Mouse (Mus musculus) midbrain, embryonic 11.5 days (tissue): Measurements from ENCODE around the gene Klhl34. TPM values are rescaled to one million over a fixed set of nuclear protein-coding genes. Genes with fewer than 3 reads are reported as not detected.

Source experiments
- ATAC-seq: fragments of 200-750 bp; cut with Nextera tagmentation; 2 replicates; pipeline ENCODE4 v1.8.0; 2017; ENCODE audit warnings: moderate TSS enrichment, moderate library complexity; ENCODE audit not compliant: low FRiP score
- DNase-seq: peaks from one replicate; pipeline ENCODE4 v3.0.0; 2015; ENCODE audit warnings: low spot score; ENCODE audit errors: missing footprints
- H3K27ac ChIP-seq: fragments of 300-500 bp; sonication (generic); 2 replicates; pipeline ENCODE4 v1.5.1; 2014; ENCODE audit warnings: low read depth, low read length
- H3K27me3 ChIP-seq: fragments of 300-500 bp; sonication (generic); 2 replicates; pipeline ENCODE4 v1.6.1; 2014; ENCODE audit warnings: mild to moderate bottlenecking, low read length, moderate library complexity, mixed read lengths; ENCODE audit not compliant: control insufficient read depth, insufficient read depth
- H3K36me3 ChIP-seq: fragments of 300-500 bp; sonication (generic); 2 replicates; pipeline ENCODE4 v1.6.1; 2014; ENCODE audit warnings: mild to moderate bottlenecking, low read length, moderate library complexity, mixed read lengths; ENCODE audit not compliant: control insufficient read depth, insufficient read depth
- H3K4me1 ChIP-seq: fragments of 300-500 bp; sonication (generic); 2 replicates; pipeline ENCODE4 v1.6.1; 2014; ENCODE audit warnings: low read length; ENCODE audit not compliant: control insufficient read depth, insufficient read depth
- H3K4me2 ChIP-seq: fragments of 300-500 bp; sonication (generic); 2 replicates; pipeline ENCODE4 v1.6.1; 2014; ENCODE audit warnings: mild to moderate bottlenecking, moderate library complexity
- H3K4me3 ChIP-seq: fragments of 300-500 bp; sonication (generic); 2 replicates; pipeline ENCODE4 v1.5.1; 2014; ENCODE audit warnings: low read depth, low read length
- H3K9ac ChIP-seq: fragments of 300-500 bp; sonication (generic); 2 replicates; pipeline ENCODE4 v1.6.1; 2014; ENCODE audit warnings: low read length
- H3K9me3 ChIP-seq: fragments of 300-500 bp; sonication (generic); 2 replicates; pipeline ENCODE4 v1.6.1; 2016; ENCODE audit warnings: low read length; ENCODE audit not compliant: control insufficient read depth
- WGBS: fragments of 180-500 bp; shearing (Covaris S2); extraction: QIAGEN DNeasy Blood & Tissue Kit; methylation state at CpG from one replicate; pipeline ENCODE4 v1.1.7; 2014; 5-methylcytosine and 5-hydroxymethylcytosine counted together
- polyA plus RNA-seq: library from polyadenylated mRNA; unstranded; fragments of >200 nt; fragmentation: Nextera tagmentation; extraction: Ambion mirVana; gene quantifications from 2 replicates; pipeline ENCODE4 v1.2.1, GENCODE M21; 2014

Gene Klhl34
- polyA plus RNA-seq: 0.72 and 1.0 TPM in 2 replicates

DNA sequence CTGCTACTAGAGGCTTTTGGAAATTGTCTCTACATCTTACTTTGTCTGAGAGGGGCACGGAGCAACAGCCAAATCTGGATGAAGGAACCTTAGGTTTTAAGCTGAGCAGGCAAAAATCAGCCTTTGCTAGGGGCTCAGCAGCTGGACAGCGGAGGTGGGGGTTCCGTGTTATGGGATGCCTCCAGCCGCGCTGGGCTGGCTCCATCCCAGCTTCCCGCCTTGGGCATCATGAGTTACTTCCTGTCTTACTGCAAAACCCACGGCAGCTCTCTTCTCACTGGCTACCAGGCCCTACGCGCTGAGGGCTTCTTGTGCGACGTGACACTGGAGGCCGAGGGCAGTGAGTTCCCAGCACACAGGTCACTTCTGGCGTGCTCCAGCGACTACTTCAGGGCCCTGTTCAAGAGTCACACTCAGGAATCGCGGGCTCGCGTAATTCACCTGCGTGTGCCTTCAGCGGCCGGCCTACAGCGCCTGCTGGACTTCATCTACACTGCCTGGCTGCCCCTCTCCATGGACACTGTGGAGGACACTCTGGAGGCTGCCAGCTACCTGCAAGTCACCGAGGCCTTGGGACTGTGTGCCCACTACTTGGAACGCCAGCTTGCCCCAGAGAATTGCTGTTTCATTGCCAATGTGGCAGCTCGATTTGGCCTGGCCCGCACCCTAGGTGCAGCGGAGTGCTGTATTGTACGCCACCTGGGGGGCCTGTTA, at the start of gene Klhl34:
Gene Klhl34, plus strand, starts transcription at position 229 of the 714 bp plus-strand sequence.
- H3K27ac ChIP-seq: no peak within 1 kb of the TSS
- 38% methylated on average over 28 of the region's 28 CpGs for WGBS
- no peaks in the 10 kb centered on the region for H3K9me3 ChIP-seq
- peak within 1 kb of the TSS; percentile 51 for H3K4me2 ChIP-seq
- peak within 1 kb of the TSS; percentile 16; the same call in 1 of the 2 replicates for H3K4me3 ChIP-seq
- no peaks in the 10 kb centered on the region; the same call in 1 of the 2 replicates for H3K27me3 ChIP-seq
- H3K36me3 ChIP-seq: no peaks in the 10 kb centered on the region
- peaks cover 5% of the 10 kb centered on the region; the same call in 1 of the 2 replicates for H3K4me1 ChIP-seq
- DNase-seq (peak; percentile 88), ATAC-seq (peak; percentile 28; the same call in 1 of the 2 replicates)
- H3K9ac ChIP-seq: peak within 1 kb of the TSS; percentile 47; the same call in 1 of the 2 replicates

DNA sequence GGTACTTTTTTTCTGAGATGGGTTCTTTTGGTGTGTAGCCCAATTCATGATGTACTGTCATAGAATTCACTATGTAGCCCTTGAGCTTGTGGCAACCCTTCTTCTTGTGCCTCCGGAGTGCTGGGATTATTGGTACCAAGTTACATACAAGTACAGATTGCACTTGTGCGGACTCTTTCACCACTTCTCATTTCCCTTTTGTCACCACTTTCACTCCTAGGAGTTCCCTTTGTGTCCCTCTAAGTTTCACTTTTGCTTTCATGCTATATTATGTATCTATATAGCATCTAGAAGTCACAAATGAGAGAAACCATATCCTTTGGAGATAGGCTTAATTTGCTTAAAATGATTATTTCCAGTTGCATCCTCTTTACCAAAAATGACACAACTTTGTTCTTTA, 16.6 kb upstream of the Klhl34 start:
- DNase-seq (no peak), ATAC-seq (no peak)
- H3K9me3 ChIP-seq: no peaks in the 10 kb centered on the region
- WGBS: 91% methylated on average over 2 of the region's 2 CpGs
- H3K36me3 ChIP-seq: no peaks in the 10 kb centered on the region
- H3K4me1 ChIP-seq: no peaks in the 10 kb centered on the region
- no peak overlapping the region for H3K27ac ChIP-seq
- no peaks in the 10 kb centered on the region for H3K27me3 ChIP-seq
- no peak overlapping the region for H3K9ac ChIP-seq
- no peak overlapping the region for H3K4me3 ChIP-seq
- H3K4me2 ChIP-seq: no peak overlapping the region

DNA sequence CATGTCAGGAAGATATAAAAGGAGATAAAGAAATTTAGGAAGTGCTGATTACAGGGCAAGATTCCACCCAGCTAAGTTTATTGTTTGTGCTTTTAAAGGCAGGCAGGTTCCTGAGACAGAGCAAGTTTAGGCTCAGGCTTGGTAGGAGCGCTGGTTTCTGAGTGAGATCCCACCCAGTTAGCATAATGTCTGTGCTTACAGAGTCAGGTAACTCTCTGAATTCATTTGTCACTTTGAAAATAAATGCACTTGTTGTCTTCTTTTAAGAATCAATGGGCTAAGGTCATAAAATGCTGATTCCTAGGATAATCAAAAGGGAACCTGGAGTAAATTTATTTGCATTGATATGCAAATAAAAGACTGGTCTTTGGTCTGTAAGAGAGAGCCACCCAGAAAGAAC, 8.5 kb upstream of the Klhl34 start:
- H3K9ac ChIP-seq: no peak overlapping the region
- no peaks in the 10 kb centered on the region for H3K9me3 ChIP-seq
- no peak for ATAC-seq
- H3K27ac ChIP-seq: no peak overlapping the region
- no peaks in the 10 kb centered on the region for H3K4me1 ChIP-seq
- H3K36me3 ChIP-seq: no peaks in the 10 kb centered on the region
- H3K4me3 ChIP-seq: no peak overlapping the region
- no peaks in the 10 kb centered on the region for H3K27me3 ChIP-seq
- WGBS: 79% methylated on average over 1 of the region's 1 CpGs
- no peak overlapping the region for H3K4me2 ChIP-seq
- no peak for DNase-seq

GRCm38 (mm10) chrX:157817571-157818206, 546 bp upstream of the Klhl34 start:
- H3K27me3 ChIP-seq: no peaks in the 10 kb centered on the region; the same call in 1 of the 2 replicates
- H3K36me3 ChIP-seq: no peaks in the 10 kb centered on the region
- peak overlapping the region; percentile 51 for H3K4me2 ChIP-seq
- DNase-seq (peak; percentile 93), ATAC-seq (peak; percentile 87)
- H3K4me1 ChIP-seq: peaks cover 5% of the 10 kb centered on the region; the same call in 1 of the 2 replicates
- no peaks in the 10 kb centered on the region for H3K9me3 ChIP-seq
- H3K9ac ChIP-seq: peak overlapping the region; percentile 47; the same call in 1 of the 2 replicates
- peak overlapping the region; percentile 16; the same call in 1 of the 2 replicates for H3K4me3 ChIP-seq
- no peak overlapping the region for H3K27ac ChIP-seq
- 22% methylated on average over 22 of the region's 31 CpGs for WGBS

- ATAC-seq: no peak
Measured at GRCm38 (mm10) chrX:157818921-157819260, 656 bp downstream of the Klhl34 start.

GRCm38 (mm10) chrX:157829983-157830382, 11.7 kb downstream of the Klhl34 start:
- ATAC-seq: no peak
- no peak overlapping the region for H3K9ac ChIP-seq

More at GRCm38 (mm10) chrX:157818921-157819260, 656 bp downstream of the Klhl34 start:
- H3K4me2 ChIP-seq: no peak overlapping the region
- no peak overlapping the region for H3K4me3 ChIP-seq
- 76% methylated on average over 13 of the region's 13 CpGs for WGBS
- no peaks in the 10 kb centered on the region for H3K36me3 ChIP-seq
- H3K9ac ChIP-seq: no peak overlapping the region
- H3K9me3 ChIP-seq: no peaks in the 10 kb centered on the region
- H3K27me3 ChIP-seq: no peaks in the 10 kb centered on the region; the same call in 1 of the 2 replicates
- H3K27ac ChIP-seq: no peak overlapping the region
- peaks cover 5% of the 10 kb centered on the region; the same call in 1 of the 2 replicates for H3K4me1 ChIP-seq
- no peak for DNase-seq

More at GRCm38 (mm10) chrX:157829983-157830382, 11.7 kb downstream of the Klhl34 start:
- no peaks in the 10 kb centered on the region for H3K27me3 ChIP-seq
- DNase-seq: no peak
- H3K4me3 ChIP-seq: no peak overlapping the region
- no peak overlapping the region for H3K4me2 ChIP-seq
- no peaks in the 10 kb centered on the region for H3K4me1 ChIP-seq
- no peaks in the 10 kb centered on the region for H3K36me3 ChIP-seq
- H3K27ac ChIP-seq: no peak overlapping the region
- H3K9me3 ChIP-seq: no peaks in the 10 kb centered on the region
- 85% methylated on average over 4 of the region's 4 CpGs for WGBS

Other genes with a start within 250 kb of the Klhl34 start
- gene Yy2, start 249.4 kb upstream of the Klhl34 start, polyA plus RNA-seq: 4.7 and 4.9 TPM in 2 replicates
- 18.3 and 22.8 TPM in 2 replicates for gene Mbtps2, start 219.7 kb upstream of the Klhl34 start, polyA plus RNA-seq
- gene Smpx, start 119.5 kb upstream of the Klhl34 start, polyA plus RNA-seq: not detected in 2 replicates
- gene Cnksr2, start 224.9 kb downstream of the Klhl34 start, polyA plus RNA-seq: 3.9 and 5.0 TPM in 2 replicates